Mouse (Mus musculus) gastrocnemius, postnatal 14 days (tissue): ENCODE measurements around the gene Cd9. TPM values are rescaled to one million over a fixed set of nuclear protein-coding genes. Genes with fewer than 3 reads are reported as not detected.
A peak's percentile ranks its signal among the peaks of the same experiment; 100 is the strongest.

ENCODE experiments used
- DNase-seq: peaks from one replicate; pipeline ENCODE4 v3.0.0; 2021; ENCODE audit warnings: mixed read lengths
- intact Hi-C: fragments of 180-260 bp; cut with DNase I; formaldehyde crosslinking; loops from one replicate; pipeline ENCODE4 v1.15.1; 2025; ENCODE audit warnings: low total_unique reads
- total RNA-seq, 2 experiments: library from RNA; stranded (reverse); gene quantifications; 2 replicates each; pipeline ENCODE4 v1.2.3; 2021

Cd9 gene
- total RNA-seq, 2 experiments from 2014 or later: 47.6 to 76.0 TPM

- DNase-seq: no peak
- intact Hi-C loops: no loop called here
These were observed 16.2 kb downstream of the Cd9 start for GRCm38 (mm10) chr6:125478135-125479128.

GRCm38 (mm10) chr6:125476826-125477589 is 17.6 kb downstream of the Cd9 start:
- no peak for DNase-seq
- intact Hi-C loops: no loop called here

- intact Hi-C loops: no loop called here
- peak; percentile 47 for DNase-seq
These were observed 18.5 kb downstream of the Cd9 start for GRCm38 (mm10) chr6:125476090-125476489.

GRCm38 (mm10) chr6:125475184-125475583 is 19.4 kb downstream of the Cd9 start:
- intact Hi-C loops: no loop called here

GRCm38 (mm10) chr6:125473939-125474338 is 20.7 kb downstream of the Cd9 start:
- intact Hi-C loops: no loop called here
- no peak for DNase-seq

More at GRCm38 (mm10) chr6:125475184-125475583, 19.4 kb downstream of the Cd9 start:
- no peak for DNase-seq

- DNase-seq: no peak
- intact Hi-C loops: no loop called here
These were observed 21.3 kb downstream of the Cd9 start for GRCm38 (mm10) chr6:125473321-125473721.

GRCm38 (mm10) chr6:125471921-125472320 is 22.7 kb downstream of the Cd9 start:
- intact Hi-C loops: no loop called here
- DNase-seq: no peak

- DNase-seq: no peak
These were observed 23.3 kb downstream of the Cd9 start for GRCm38 (mm10) chr6:125471326-125471725.

GRCm38 (mm10) chr6:125470616-125471015 is 24.0 kb downstream of the Cd9 start:
- intact Hi-C loops: no loop called here
- DNase-seq: no peak

More at GRCm38 (mm10) chr6:125471326-125471725, 23.3 kb downstream of the Cd9 start:
- intact Hi-C loops: no loop called here

GRCm38 (mm10) chr6:125469222-125469621 is 25.4 kb downstream of the Cd9 start:
- DNase-seq: no peak
- intact Hi-C loops: no loop called here

- intact Hi-C loops: no loop called here
- no peak for DNase-seq
These were observed 26.2 kb downstream of the Cd9 start for GRCm38 (mm10) chr6:125468179-125468960.

GRCm38 (mm10) chr6:125467301-125467715 is 27.3 kb downstream of the Cd9 start:
- peak; percentile 68 for DNase-seq
- intact Hi-C loops: no loop called here

- intact Hi-C loops: no loop called here
- no peak for DNase-seq
These were observed 32.3 kb downstream of the Cd9 start for GRCm38 (mm10) chr6:125462312-125462711.

- no peak for DNase-seq
- intact Hi-C loops: no loop called here
These were observed 32.8 kb downstream of the Cd9 start for GRCm38 (mm10) chr6:125461788-125462187.

GRCm38 (mm10) chr6:125461325-125461724 is 33.3 kb downstream of the Cd9 start:
- DNase-seq: no peak
- intact Hi-C loops: no loop called here

GRCm38 (mm10) chr6:125460589-125460988 is 34.0 kb downstream of the Cd9 start:
- intact Hi-C loops: no loop called here

GRCm38 (mm10) chr6:125459903-125460302 is 34.7 kb downstream of the Cd9 start:
- intact Hi-C loops: no loop called here
- DNase-seq: no peak

More at GRCm38 (mm10) chr6:125460589-125460988, 34.0 kb downstream of the Cd9 start:
- DNase-seq: no peak

GRCm38 (mm10) chr6:125455806-125456520 is 38.6 kb downstream of the Cd9 start:
- intact Hi-C loops: no loop called here
- DNase-seq: no peak

- intact Hi-C loops: no loop called here
- DNase-seq: no peak
These were observed 39.9 kb downstream of the Cd9 start for GRCm38 (mm10) chr6:125454731-125455130.
